Mouse (Mus musculus): ENCODE measurements at regions not wholly inside any gene's neighbourhood (a gene's known extent, or its start where the extent isn't known, plus 50 kb on each side); places are given as distances from the start of the nearest gene placed in this dataset.
A peak's percentile ranks its signal among the peaks of the same experiment; 100 is the strongest.
"Not testable (repeated sequence)": the region's sequence is repeated elsewhere in the genome, so short reads cannot be mapped to it uniquely, and the experiment has no call there.

DNA sequence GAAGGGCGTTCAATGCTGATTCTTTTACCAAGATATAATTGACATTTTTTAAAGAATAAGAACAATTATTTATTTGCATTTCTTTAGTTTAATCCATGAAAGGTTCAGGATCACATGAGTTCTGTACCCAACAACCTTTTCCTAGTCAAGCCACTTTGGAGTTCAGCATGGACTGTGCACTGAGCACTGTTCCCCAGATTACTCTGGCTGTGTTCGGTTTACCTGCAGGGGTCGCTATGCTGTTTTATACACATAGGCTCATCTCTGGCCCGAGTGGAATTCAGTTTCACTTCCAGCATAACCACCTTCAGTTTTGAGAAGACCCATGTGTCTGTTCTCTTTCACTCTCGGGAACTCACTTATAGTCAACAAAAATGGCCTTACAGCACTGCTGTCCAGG is 93.5 kb upstream of the Smarcad1 start:
- not testable (repeated sequence) for H3K4me1 ChIP-seq (ENCODE audit: control insufficient read depth, insufficient read depth, low read length)
- WGBS: 73% methylated on average over 5 of the region's 5 CpGs

DNA sequence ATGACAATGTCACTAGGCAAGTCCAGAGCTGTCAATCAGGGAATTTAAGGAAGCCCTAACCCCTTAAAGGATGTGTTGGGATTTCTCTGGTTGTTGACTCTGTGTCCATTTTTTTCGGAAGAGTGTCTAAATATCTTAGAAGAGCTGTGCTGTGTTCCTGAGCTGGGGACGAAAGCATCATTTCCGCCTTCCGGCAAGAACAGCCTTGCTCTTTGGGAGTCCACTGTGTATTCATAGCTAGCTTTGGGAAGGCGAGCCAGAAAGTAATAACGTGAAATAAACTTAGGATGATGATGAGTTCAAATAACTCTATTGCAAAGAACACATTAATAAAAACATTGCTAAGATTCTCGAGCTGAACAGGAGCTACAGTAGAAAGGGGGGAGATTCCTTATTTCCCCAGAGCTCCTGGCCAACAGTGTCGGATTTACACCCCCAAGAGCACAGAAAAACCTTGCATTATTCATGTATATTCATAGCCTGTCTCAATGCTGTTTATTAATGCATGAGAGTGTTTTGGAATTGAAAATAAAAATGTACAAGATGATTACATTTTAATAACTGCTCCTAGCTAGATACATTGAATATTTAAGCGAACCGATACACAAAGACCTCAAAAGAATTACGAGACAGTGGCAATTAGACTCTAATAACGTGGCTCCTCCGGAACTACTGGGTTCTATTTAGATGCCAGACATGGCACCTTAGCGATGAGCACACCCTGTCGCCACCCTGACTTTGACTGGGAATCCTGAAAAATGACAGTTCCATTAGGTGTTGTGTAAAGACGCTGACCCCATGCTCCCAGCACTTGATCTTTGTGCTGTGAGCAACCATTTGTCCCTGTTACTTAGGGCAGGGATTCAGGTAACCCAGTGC is 80.5 kb upstream of the Smarcad1 start:
- no peak for TF ChIP-seq CTCF (IDR thresholded peaks at IDR 0.05; ENCODE audit: control insufficient read depth, insufficient read depth, low read length)
- TF ChIP-seq POLR2A (IDR thresholded peaks at IDR 0.05; ENCODE audit: borderline replicate concordance, control insufficient read depth, low read depth, low read length): no peak
- Histone ChIP-seq H3K27ac (ENCODE audit: control insufficient read depth, insufficient read depth, low read depth, low read length, poor library complexity) (no peak overlapping the region), H3K4me1 (ENCODE audit: control insufficient read depth, insufficient read depth, low read length) (no peaks in the 10 kb centered on the region), H3K4me3 (replicated peaks; ENCODE audit: control insufficient read depth, low read depth, low read length) (no peak overlapping the region)
- 80% methylated on average over 16 of the region's 16 CpGs for WGBS

More for the DNA sequence above, 93.5 kb upstream of the Smarcad1 start:
- not testable (repeated sequence) for H3K27ac ChIP-seq (ENCODE audit: control insufficient read depth, insufficient read depth, low read depth, low read length, poor library complexity); H3K4me3 ChIP-seq (replicated peaks; ENCODE audit: control insufficient read depth, low read depth, low read length)

DNA sequence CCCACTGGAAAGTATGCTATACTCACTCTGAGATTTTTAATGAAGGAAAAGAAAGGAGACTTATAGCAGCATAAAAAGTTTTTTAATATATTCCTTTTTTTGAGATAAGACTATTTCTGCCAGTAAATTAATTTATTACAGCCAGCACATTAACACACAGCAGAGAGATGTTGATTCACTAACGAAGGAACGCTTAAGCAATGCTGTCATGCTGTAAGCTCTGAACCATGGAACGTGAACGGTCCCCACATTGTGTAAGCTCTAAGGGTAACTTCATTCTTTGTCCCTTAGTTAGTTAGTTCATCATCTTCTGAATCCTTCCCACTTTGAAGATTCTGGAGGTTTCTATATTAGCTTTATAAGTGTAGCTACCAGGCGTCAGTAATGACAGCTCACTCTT is 79.8 kb upstream of the Smarcad1 start:
- no peak overlapping the region for H3K27ac ChIP-seq (ENCODE audit: control insufficient read depth, insufficient read depth, low read depth, low read length, poor library complexity)
- H3K4me3 ChIP-seq (replicated peaks; ENCODE audit: control insufficient read depth, low read depth, low read length): no peak overlapping the region
- H3K4me1 ChIP-seq (ENCODE audit: control insufficient read depth, insufficient read depth, low read length): no peaks in the 10 kb centered on the region
- WGBS: 81% methylated on average over 5 of the region's 5 CpGs
- TF ChIP-seq CTCF (IDR thresholded peaks at IDR 0.05; ENCODE audit: control insufficient read depth, insufficient read depth, low read length): no peak
- no peak for TF ChIP-seq POLR2A (IDR thresholded peaks at IDR 0.05; ENCODE audit: borderline replicate concordance, control insufficient read depth, low read depth, low read length)

DNA sequence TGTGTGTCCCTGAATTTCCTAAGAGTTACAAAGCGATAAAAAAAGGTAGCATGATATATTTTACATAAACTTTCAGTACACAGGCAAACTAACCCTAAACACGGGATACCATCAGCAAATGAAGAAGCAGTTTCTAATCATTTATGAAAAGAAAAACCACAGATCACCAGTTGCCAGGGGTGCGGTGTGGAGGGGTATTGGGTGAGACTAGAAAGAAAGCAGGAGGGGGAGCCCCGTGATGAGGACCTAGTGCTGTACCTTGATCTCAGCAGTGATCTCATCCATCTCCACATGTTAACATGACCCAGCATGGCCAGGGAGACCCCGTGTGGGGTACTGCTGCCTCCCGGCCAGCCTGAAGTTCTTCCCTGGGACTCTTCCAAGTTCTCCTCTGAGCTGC is 77.7 kb upstream of the Smarcad1 start:
- WGBS: 67% methylated on average over 6 of the region's 6 CpGs

DNA sequence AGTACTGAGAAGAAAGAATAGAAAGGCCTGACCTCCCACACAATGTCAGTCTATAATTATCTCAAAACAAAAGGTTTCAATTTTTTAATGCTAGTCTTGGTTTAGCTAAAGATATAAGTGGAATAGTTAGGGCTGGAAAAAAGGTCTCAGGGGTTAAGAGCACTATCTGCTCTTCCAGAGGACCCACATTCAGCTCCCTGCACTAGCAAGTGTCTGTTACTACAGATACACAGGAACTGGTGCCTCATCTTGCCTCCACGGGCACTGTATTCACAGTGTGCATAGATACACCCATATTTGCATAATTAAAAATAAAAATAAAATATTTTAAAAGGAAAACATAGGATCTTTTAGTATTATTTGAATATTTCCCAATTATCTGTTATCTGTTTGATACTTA is 77.2 kb upstream of the Smarcad1 start:
- no peaks in the 10 kb centered on the region for H3K4me1 ChIP-seq (ENCODE audit: control insufficient read depth, insufficient read depth, low read length)
- no peak overlapping the region for H3K4me3 ChIP-seq (replicated peaks; ENCODE audit: control insufficient read depth, low read depth, low read length)
- no peak overlapping the region for H3K27ac ChIP-seq (ENCODE audit: control insufficient read depth, insufficient read depth, low read depth, low read length, poor library complexity)
- WGBS: 50% methylated on average over 1 of the region's 1 CpGs
- TF ChIP-seq POLR2A (IDR thresholded peaks at IDR 0.05; ENCODE audit: borderline replicate concordance, control insufficient read depth, low read depth, low read length): no peak
- no peak for TF ChIP-seq CTCF (IDR thresholded peaks at IDR 0.05; ENCODE audit: control insufficient read depth, insufficient read depth, low read length)

More for the DNA sequence above, 77.7 kb upstream of the Smarcad1 start:
- Histone ChIP-seq H3K27ac (ENCODE audit: control insufficient read depth, insufficient read depth, low read depth, low read length, poor library complexity) (no peak overlapping the region), H3K4me3 (replicated peaks; ENCODE audit: control insufficient read depth, low read depth, low read length) (no peak overlapping the region), H3K4me1 (ENCODE audit: control insufficient read depth, insufficient read depth, low read length) (no peaks in the 10 kb centered on the region)
- no peak for TF ChIP-seq POLR2A (IDR thresholded peaks at IDR 0.05; ENCODE audit: borderline replicate concordance, control insufficient read depth, low read depth, low read length)
- TF ChIP-seq CTCF (IDR thresholded peaks at IDR 0.05; ENCODE audit: control insufficient read depth, insufficient read depth, low read length): no peak

DNA sequence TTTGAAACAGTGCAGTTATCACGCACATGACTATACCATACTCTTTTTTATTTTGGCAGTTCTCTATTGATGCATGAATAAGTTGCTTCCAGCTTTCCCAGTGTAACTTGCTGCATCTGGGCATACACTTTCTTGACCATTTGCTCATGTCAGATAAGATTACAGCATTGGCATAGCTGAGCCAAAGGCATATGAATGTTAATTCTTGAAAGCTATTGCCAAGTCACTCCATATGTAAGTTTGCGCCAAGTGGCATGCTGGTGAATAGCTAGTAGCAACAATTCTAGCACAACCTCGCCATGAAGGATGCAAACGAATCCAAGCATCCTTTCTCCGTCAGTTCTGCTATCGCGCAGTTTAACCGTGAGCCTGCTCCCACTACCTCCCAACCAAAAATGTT is 72.2 kb upstream of the Smarcad1 start:
- Histone ChIP-seq H3K4me3 (replicated peaks; ENCODE audit: control insufficient read depth, low read depth, low read length) (no peak overlapping the region), H3K4me1 (ENCODE audit: control insufficient read depth, insufficient read depth, low read length) (no peaks in the 10 kb centered on the region), H3K27ac (ENCODE audit: control insufficient read depth, insufficient read depth, low read depth, low read length, poor library complexity) (no peak overlapping the region)
- TF ChIP-seq POLR2A (IDR thresholded peaks at IDR 0.05; ENCODE audit: borderline replicate concordance, control insufficient read depth, low read depth, low read length) (no peak), CTCF (IDR thresholded peaks at IDR 0.05; ENCODE audit: control insufficient read depth, insufficient read depth, low read length) (no peak)
- WGBS: 81% methylated on average over 8 of the region's 8 CpGs

DNA sequence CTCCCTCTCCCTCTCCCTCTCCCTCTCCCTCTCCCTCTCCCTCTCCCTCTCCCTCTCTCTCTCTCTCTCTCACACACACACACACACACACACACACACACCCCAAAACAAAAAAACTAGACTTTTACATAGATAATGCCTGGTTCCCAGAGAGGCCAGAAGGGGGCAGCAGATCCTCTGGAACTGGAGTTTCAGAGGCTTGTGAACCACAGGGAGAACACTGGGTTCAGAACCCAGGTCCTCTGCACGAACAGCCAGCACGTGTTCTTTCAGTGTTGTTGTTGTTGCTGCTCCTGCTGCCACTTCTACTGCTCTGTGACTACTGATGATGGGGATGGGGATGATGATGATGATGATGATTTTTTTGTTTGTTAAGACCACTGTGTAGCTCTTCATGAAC is 68.4 kb upstream of the Smarcad1 start:
- no peaks in the 10 kb centered on the region for H3K4me1 ChIP-seq (ENCODE audit: control insufficient read depth, insufficient read depth, low read length)
- WGBS: 28% methylated on average over 2 of the region's 2 CpGs
- H3K4me3 ChIP-seq (replicated peaks; ENCODE audit: control insufficient read depth, low read depth, low read length): no peak overlapping the region
- no peak overlapping the region for H3K27ac ChIP-seq (ENCODE audit: control insufficient read depth, insufficient read depth, low read depth, low read length, poor library complexity)
- TF ChIP-seq CTCF (IDR thresholded peaks at IDR 0.05; ENCODE audit: control insufficient read depth, insufficient read depth, low read length) (0 out of 2 replicates have a peak, but pooled peaks have one; percentile 27), POLR2A (IDR thresholded peaks at IDR 0.05; ENCODE audit: borderline replicate concordance, control insufficient read depth, low read depth, low read length) (no peak)

DNA sequence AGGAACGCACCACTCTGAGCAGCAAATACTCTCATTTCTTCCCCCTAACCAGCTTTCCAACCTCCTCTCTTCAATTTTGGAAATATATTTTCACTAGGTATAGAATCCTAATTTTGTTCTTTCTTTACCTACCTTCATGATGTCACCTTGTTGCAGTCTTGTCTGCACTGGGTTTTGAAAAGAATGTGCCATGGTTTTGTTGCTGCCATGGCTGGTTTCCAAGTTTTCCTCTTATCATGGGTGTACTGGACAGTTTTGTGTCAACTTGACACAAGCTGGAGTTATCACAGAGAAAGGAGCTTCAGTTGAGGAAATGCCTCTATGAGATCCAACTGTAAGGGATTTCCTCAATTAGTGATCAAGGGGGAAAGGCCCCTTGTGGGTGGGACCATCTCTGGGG is 67.9 kb upstream of the Smarcad1 start:
- not testable (repeated sequence) for H3K4me3 ChIP-seq (replicated peaks; ENCODE audit: control insufficient read depth, low read depth, low read length); H3K4me1 ChIP-seq (ENCODE audit: control insufficient read depth, insufficient read depth, low read length); H3K27ac ChIP-seq (ENCODE audit: control insufficient read depth, insufficient read depth, low read depth, low read length, poor library complexity)
- WGBS: 75% methylated on average over 1 of the region's 1 CpGs

DNA sequence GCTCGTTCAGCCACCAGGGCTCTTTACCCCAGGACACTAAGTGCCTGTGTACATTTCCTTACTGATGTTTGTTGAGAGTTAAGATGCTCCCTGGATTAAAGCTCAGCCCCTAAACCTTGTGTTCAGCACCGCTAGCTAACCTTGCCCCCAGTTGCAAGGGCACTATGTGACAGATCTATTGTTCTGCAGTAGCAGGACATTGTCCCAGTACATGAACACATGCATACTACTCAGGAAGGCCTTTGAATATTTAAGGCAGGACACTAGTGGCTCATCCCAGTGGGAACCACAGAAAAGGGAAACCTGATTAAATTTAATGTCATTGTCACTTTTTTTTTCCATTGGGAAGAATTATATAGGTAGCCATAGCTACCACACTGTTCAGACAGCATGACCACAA is 60.3 kb upstream of the Smarcad1 start:
- TF ChIP-seq POLR2A (IDR thresholded peaks at IDR 0.05; ENCODE audit: borderline replicate concordance, control insufficient read depth, low read depth, low read length) (no peak), CTCF (IDR thresholded peaks at IDR 0.05; ENCODE audit: control insufficient read depth, insufficient read depth, low read length) (no peak)
- WGBS: 61% methylated on average over 2 of the region's 2 CpGs
- H3K27ac ChIP-seq (ENCODE audit: control insufficient read depth, insufficient read depth, low read depth, low read length, poor library complexity): no peak overlapping the region

More for the DNA sequence above, 60.3 kb upstream of the Smarcad1 start:
- H3K4me3 ChIP-seq (replicated peaks; ENCODE audit: control insufficient read depth, low read depth, low read length): no peak overlapping the region
- H3K4me1 ChIP-seq (ENCODE audit: control insufficient read depth, insufficient read depth, low read length): no peaks in the 10 kb centered on the region

All from bone marrow, adult 2 months (tissue).